Mouse (Mus musculus) ES-Bruce4 (cell line): Measurements from ENCODE around the gene Eif3f.

ENCODE experiments used
- EP300 ChIP-seq: IDR thresholded peaks from 2 replicates; pipeline ENCODE4 v1.6.1; 2011; ENCODE audit warnings: low read depth, low read length; ENCODE audit not compliant: insufficient read depth
- POLR2A ChIP-seq: IDR thresholded peaks from one replicate; pipeline ENCODE4 v1.8.1; 2011; ENCODE audit warnings: low read length; ENCODE audit not compliant: insufficient read depth

DNA sequence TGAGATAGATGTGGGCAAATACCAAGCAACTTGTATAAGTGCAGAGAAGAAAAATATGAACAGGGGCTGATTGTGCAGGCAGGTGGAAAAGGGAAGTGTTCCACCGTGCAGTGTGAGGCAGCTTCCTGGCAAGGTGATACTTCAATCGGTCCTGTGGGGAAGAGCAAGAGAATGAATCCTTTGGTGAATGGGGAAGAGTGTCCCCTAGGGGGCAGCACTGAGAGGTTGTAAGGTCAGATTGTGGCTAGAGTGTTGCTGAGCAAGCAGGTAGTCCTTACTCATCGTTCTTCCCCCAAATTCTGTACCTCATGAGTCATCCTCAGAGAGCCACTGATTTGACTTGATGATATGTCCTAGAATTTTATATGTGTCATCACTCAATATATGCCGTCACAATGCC is 20.0 kb downstream of the Eif3f start:
- TF ChIP-seq POLR2A (no peak), EP300 (no peak)
